Mouse (Mus musculus): ENCODE results near the gene Mrrf.

DNA sequence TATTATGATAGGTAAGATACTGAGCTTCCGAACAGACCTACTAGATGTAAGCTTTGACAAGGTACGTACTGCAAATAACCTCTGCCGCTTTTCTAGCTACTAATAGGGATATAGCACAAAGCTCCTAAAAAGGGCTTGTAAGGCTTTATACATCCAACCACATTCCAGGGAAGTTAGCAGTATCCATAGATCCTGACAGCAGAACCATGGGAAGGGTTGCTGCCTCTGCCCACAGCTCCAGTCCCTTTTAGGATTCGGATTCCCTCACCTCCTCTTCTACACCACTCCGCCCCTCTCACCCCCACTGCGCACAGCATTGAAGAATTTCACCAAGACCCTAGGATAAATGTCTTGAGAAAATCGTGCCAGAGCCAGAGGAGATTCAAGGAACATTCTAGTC lies 42.9 kb upstream of the Mrrf start:
- TF ChIP-seq POLR2A (IDR thresholded peaks at IDR 0.05; ENCODE audit: insufficient read depth, low read depth, low read length) (no peak), CTCF (IDR thresholded peaks at IDR 0.05; ENCODE audit: insufficient read depth, low read depth, low read length) (no peak)
